Mouse (Mus musculus): Measurements from ENCODE around the gene Skap1.

- no peak for TF ChIP-seq CTCF (IDR thresholded peaks at IDR 0.05; ENCODE audit: extremely low read depth, insufficient read length, insufficient replicate concordance, low read depth, low read length)
- no peak for TF ChIP-seq POLR2A (IDR thresholded peaks at IDR 0.05; ENCODE audit: low read depth, low read length)
Observed at GRCm38 (mm10) chr11:96589828-96590227, 125.4 kb downstream of the Skap1 start.

All from small intestine, adult 2 months (tissue).